Mouse (Mus musculus) C2C12 (cell line): Measurements from ENCODE around the gene Casz1.

Experiments
- CEBPB ChIP-seq: IDR thresholded peaks from one replicate; pipeline ENCODE4 v1.6.1; 2011; ENCODE audit warnings: low read depth, mild to moderate bottlenecking, control low read depth, moderate library complexity
- CTCF ChIP-seq: IDR thresholded peaks from one replicate; pipeline ENCODE4 v1.5.1; 2011; ENCODE audit not compliant: control insufficient read depth, insufficient read depth, insufficient read length
- MYOG ChIP-seq: IDR thresholded peaks from one replicate; pipeline ENCODE4 v1.6.1; 2011; ENCODE audit not compliant: control insufficient read depth, insufficient read length; ENCODE audit errors: extremely low read depth
- USF1 ChIP-seq: IDR thresholded peaks from one replicate; pipeline ENCODE4 v1.6.1; 2011; ENCODE audit warnings: low read depth, mild to moderate bottlenecking, control low read depth, moderate library complexity

GRCm38 (mm10) chr4:148889011-148889410 is 84.8 kb downstream of the Casz1 start:
- no peak for TF ChIP-seq CTCF
- TF ChIP-seq USF1 = no peak
- TF ChIP-seq MYOG = no peak
- TF ChIP-seq CEBPB = no peak
